Comparison of ENCODE assay signal across 8 mouse cellular contexts in the genomic region with DNA sequence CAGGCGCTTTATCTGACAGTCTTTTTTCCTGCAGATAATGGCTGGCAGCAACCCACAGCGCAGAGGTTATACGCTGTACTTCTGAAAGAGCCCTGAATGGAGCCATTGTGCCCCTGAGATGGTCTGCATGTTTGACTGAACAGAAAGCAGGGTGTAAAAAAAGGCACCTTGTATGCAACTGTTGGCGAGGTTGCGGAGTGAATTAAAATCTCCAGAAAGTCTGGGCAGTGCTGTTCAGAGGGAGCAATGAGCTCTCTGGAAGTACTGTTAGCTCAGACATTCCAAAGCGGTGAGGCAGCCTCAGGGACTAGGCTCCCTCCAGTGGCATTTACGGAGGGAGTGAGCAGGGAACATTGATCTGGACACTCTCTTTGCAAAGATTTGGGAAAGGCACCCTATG. TPM values are rescaled to one million over a fixed set of nuclear protein-coding genes. Genes with fewer than 3 reads are reported as not detected.
A peak's percentile ranks its signal among the peaks of the same experiment; 100 is the strongest.
DNase-seq lines count a peak whose midpoint lies in the region; ATAC-seq and TF ChIP-seq lines count a peak whose summit lies in the region.

No protein-coding gene starts in this region.

- peaks cover 2% of the 10 kb centered on the region for H3K4me1 ChIP-seq in heart, adult 2 months (ENCODE audit: control insufficient read depth, insufficient read depth, low read length)
- H3K4me1 ChIP-seq in intestine, postnatal 0 days (replicated peaks; ENCODE audit: control insufficient read depth, insufficient read depth, low read length), result no peaks in the 10 kb centered on the region

- 10% methylated on average over 7 of the region's 7 CpGs for WGBS in heart, adult 2 months
- 42% methylated on average over 7 of the region's 7 CpGs for WGBS in intestine, postnatal 0 days

- intact Hi-C loops in heart, adult 2 months (cut with DNase I), result loop anchor here (2.0 to 5.0 kb wide), 2 partner anchors 44 to 298 kb away; no protein-coding TSS in a partner anchor

- peak; percentile 58 for TF ChIP-seq CTCF in heart, adult 2 months (IDR thresholded peaks at IDR 0.05)
- peak; percentile 58 for TF ChIP-seq CTCF in intestine, postnatal 0 days (IDR thresholded peaks at IDR 0.05; ENCODE audit: low read depth)

- no peaks in the 10 kb centered on the region for H3K9me3 ChIP-seq in intestine, postnatal 0 days (ENCODE audit: control insufficient read depth)

- no peak overlapping the region for H3K9ac ChIP-seq in heart, adult 2 months (ENCODE audit: low read depth, low read length)
- H3K9ac ChIP-seq in intestine, postnatal 0 days (ENCODE audit: low read depth, low read length), result no peak overlapping the region

- H3K4me3 ChIP-seq in heart, adult 2 months, result no peak overlapping the region
- no peak overlapping the region for H3K4me3 ChIP-seq in intestine, postnatal 0 days (ENCODE audit: low read depth, low read length)

- no peaks in the 10 kb centered on the region for H3K27me3 ChIP-seq in heart, adult 2 months (ENCODE audit: control insufficient read depth, insufficient read depth, low read length)
- peaks cover 20% of the 10 kb centered on the region for H3K27me3 ChIP-seq in intestine, postnatal 0 days (replicated peaks; ENCODE audit: control insufficient read depth, insufficient read depth, low read length)

- no peak for ATAC-seq in intestine, postnatal 0 days
- ATAC-seq in megakaryocyte, adult 5-6 weeks (ENCODE audit: poor library complexity, severe bottlenecking), result no peak

- TF ChIP-seq EP300 in heart, adult 2 months (IDR thresholded peaks at IDR 0.05; ENCODE audit: insufficient read depth, low read depth, low read length), result no peak

- no peak for TF ChIP-seq POLR2A in heart, adult 2 months (IDR thresholded peaks at IDR 0.05; ENCODE audit: insufficient read depth, low read depth, low read length)

- H3K27ac ChIP-seq in heart, adult 2 months, result peak overlapping the region; percentile 18; the same call in 1 of the 2 replicates
- H3K27ac ChIP-seq in intestine, postnatal 0 days (ENCODE audit: low read depth, low read length), result no peak overlapping the region

- H3K79me2 ChIP-seq in heart, adult 2 months (replicated peaks; ENCODE audit: control insufficient read depth, insufficient read depth, low read length), result no peaks in the 10 kb centered on the region

- no peaks in the 10 kb centered on the region; the same call in 1 of the 2 replicates for H3K36me3 ChIP-seq in heart, adult 2 months (ENCODE audit: control insufficient read depth, insufficient read depth, low read length)
- no peaks in the 10 kb centered on the region for H3K36me3 ChIP-seq in intestine, postnatal 0 days (ENCODE audit: control insufficient read depth, insufficient read depth)

- peak; percentile 45 for DNase-seq in ZHBTc4 (ENCODE audit: low read depth, low spot score)
- peak; percentile 30 for DNase-seq in brain, embryonic 18.5 days (ENCODE audit: low read depth, low spot score)
- peak; percentile 53 to 66 for DNase-seq in heart, adult 2 months
- peak; percentile 43 for DNase-seq in neural tube, embryonic 10.5 days (ENCODE audit: extremely low spot score, low spot score)
- no peak for DNase-seq in cerebellum, postnatal 14 days
- DNase-seq in layer of hippocampus, adult 11-12 months (ENCODE audit: low spot score), result no peak

- H3K4me2 ChIP-seq in intestine, postnatal 0 days (replicated peaks; ENCODE audit: low read depth), result no peak overlapping the region

RNA-seq across cellular contexts. Expression of a gene that starts 2.0 kb away (rescaled TPM):
- total RNA-seq in heart, adult 2 months (2021), result 10 to 100 TPM; 18.7 to 20.6 TPM
- polyA plus RNA-seq in heart, adult 2 months (2012; rRNA removed), result 5.9 and 10.0 TPM in 2 replicates
- 2.9 and 3.1 TPM in 2 replicates for polyA plus RNA-seq in intestine, postnatal 0 days (2015; fragmentation: Nextera tagmentation; extraction: Ambion mirVana)
- not detected in 2 replicates for total RNA-seq in megakaryocyte, adult 5-6 weeks (2015)
- 0.04 TPM in 1 of 2 replicates, not detected in the other for total RNA-seq in megakaryocyte, adult 5-6 weeks (2017)

Comparison
In these comparisons a context has a peak if more than half of its experiments do, and no peak if none do; other contexts are left out.
1. DNase-seq: peak in ZHBTc4 (single experiment), brain, embryonic 18.5 days (single experiment), heart, adult 2 months (2 of 2) and neural tube, embryonic 10.5 days (single experiment); none in cerebellum, postnatal 14 days (0 of 2) and layer of hippocampus, adult 11-12 months (single experiment).
2. RNA of a gene that starts 2.0 kb away (total RNA-seq): 18.7 to 20.6 TPM in heart, adult 2 months; 0.04 TPM in megakaryocyte, adult 5-6 weeks; every median in the first group is over 10 times any median in the second.